Mouse (Mus musculus) hindbrain, embryonic 14.5 days (tissue): ENCODE measurements around the gene Gm5431. TPM values are rescaled to one million over a fixed set of nuclear protein-coding genes. Genes with fewer than 3 reads are reported as not detected.
"Not testable (repeated sequence)": the region's sequence is repeated elsewhere in the genome, so short reads cannot be mapped to it uniquely, and the experiment has no call there.

Experiments used
- ATAC-seq: fragments of 200-750 bp; cut with Nextera tagmentation; 2 replicates; pipeline ENCODE4 v1.8.0; 2017; ENCODE audit warnings: moderate number of reproducible peaks, mild to moderate bottlenecking, moderate TSS enrichment, moderate library complexity; ENCODE audit not compliant: low FRiP score
- DNase-seq: peaks from one replicate; pipeline ENCODE4 v3.0.0-alpha.2; 2015; ENCODE audit warnings: low spot score
- H3K27ac ChIP-seq: fragments of 300-500 bp; sonication (generic); 2 replicates; pipeline ENCODE4 v1.5.1; 2014; ENCODE audit warnings: mild to moderate bottlenecking, moderate library complexity
- H3K27me3 ChIP-seq: fragments of 300-500 bp; sonication (generic); 2 replicates; pipeline ENCODE4 v1.6.1; 2014; ENCODE audit warnings: mild to moderate bottlenecking, low read length, mixed read lengths; ENCODE audit not compliant: control insufficient read depth, insufficient read depth
- H3K36me3 ChIP-seq: fragments of 300-500 bp; sonication (generic); replicated peaks from 2 replicates; pipeline ENCODE4 v1.6.1; 2014; ENCODE audit not compliant: control insufficient read depth, insufficient read depth
- H3K4me1 ChIP-seq: fragments of 300-500 bp; sonication (generic); replicated peaks from 2 replicates; pipeline ENCODE4 v1.6.1; 2014; ENCODE audit warnings: antibody characterized with exemption, low read length, mixed read lengths; ENCODE audit not compliant: control insufficient read depth, insufficient read depth
- H3K4me2 ChIP-seq: fragments of 300-500 bp; sonication (generic); replicated peaks from 2 replicates; pipeline ENCODE4 v1.6.1; 2014; ENCODE audit warnings: mild to moderate bottlenecking, moderate library complexity
- H3K4me3 ChIP-seq: fragments of 300-500 bp; sonication (generic); replicated peaks from 2 replicates; pipeline ENCODE4 v1.5.1; 2014; ENCODE audit warnings: mild to moderate bottlenecking, low read length
- H3K9ac ChIP-seq: fragments of 300-500 bp; sonication (generic); 2 replicates; pipeline ENCODE4 v1.6.1; 2014
- H3K9me3 ChIP-seq: fragments of 300-500 bp; sonication (generic); 2 replicates; pipeline ENCODE4 v1.6.1; 2016; ENCODE audit warnings: low read length; ENCODE audit not compliant: control insufficient read depth
- WGBS: fragments of 180-500 bp; shearing (Covaris S2); extraction: QIAGEN DNeasy Blood & Tissue Kit; methylation state at CpG from one replicate; pipeline ENCODE4 v1.1.7; 2014; 5-methylcytosine and 5-hydroxymethylcytosine counted together
- polyA plus RNA-seq: library from polyadenylated mRNA; unstranded; fragments of >200 nt; fragmentation: Nextera tagmentation; extraction: Ambion mirVana; gene quantifications from 2 replicates; pipeline ENCODE4 v1.2.1, GENCODE M21; 2014

Gene Gm5431
- polyA plus RNA-seq: 0.16 and 0.74 TPM in 2 replicates

DNA sequence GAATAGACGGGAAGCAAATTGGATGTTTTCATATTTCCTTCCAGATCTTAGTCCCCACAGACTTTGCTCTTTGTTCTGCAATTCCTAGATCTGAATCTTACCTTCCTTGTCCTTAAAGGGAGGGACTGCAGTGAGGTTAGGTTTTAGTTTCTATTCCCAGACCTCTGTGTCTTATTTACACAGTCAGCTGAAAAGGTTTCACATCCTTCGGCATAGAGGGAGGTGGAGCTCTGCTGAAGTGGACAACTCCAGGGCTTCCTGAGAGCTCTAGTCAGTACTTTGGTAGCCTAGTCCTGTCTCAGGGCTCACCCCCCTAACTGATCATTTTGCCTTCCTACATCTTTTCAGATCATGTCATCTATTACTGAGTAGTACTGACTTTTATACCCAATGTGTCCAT, at the start of gene Gm5431:
Gene Gm5431 (minus strand): TSS at position 194 of the 400 bp plus-strand sequence.
- H3K4me3 ChIP-seq: no peak within 1 kb of the TSS
- no peak within 1 kb of the TSS for H3K4me2 ChIP-seq
- no peaks in the 10 kb centered on the region for H3K27me3 ChIP-seq
- no peak within 1 kb of the TSS for H3K27ac ChIP-seq
- no peaks in the 10 kb centered on the region for H3K4me1 ChIP-seq
- ATAC-seq (no peak), DNase-seq (no peak)
- 64% methylated on average over 2 of the region's 2 CpGs for WGBS
- no peaks in the 10 kb centered on the region for H3K36me3 ChIP-seq
- no peak within 1 kb of the TSS for H3K9ac ChIP-seq
- H3K9me3 ChIP-seq: no peaks in the 10 kb centered on the region

DNA sequence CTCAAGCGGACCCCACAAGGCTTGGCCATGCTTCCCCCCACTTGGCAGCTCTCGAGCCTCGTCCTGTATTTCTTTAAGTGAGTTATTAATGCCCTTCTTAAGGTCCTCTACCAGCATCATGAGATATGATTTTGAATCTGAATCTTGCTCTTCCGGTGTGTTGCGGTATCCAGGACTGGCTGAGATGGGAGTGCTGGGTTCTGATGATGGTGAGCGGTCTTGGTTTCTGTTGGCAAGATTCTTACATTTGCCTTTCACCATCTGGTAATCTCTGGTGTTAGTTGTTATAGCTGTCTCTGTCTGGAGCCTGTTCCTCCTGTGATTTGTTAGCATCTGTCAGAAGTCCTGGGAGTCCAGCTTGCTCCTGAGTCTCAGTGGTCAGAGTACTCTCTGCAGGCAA, 44.1 kb upstream of the Gm5431 start, which contains the start of gene Psme2b:
Gene Psme2b (minus strand): TSS at position 101 of the 400 bp plus-strand sequence.
- H3K4me2 ChIP-seq, ATAC-seq, H3K36me3 ChIP-seq, H3K9me3 ChIP-seq, H3K27ac ChIP-seq, H3K4me3 ChIP-seq, H3K4me1 ChIP-seq, DNase-seq, H3K27me3 ChIP-seq, H3K9ac ChIP-seq: not testable (repeated sequence)
- WGBS: 93% methylated on average over 6 of the region's 6 CpGs

DNA sequence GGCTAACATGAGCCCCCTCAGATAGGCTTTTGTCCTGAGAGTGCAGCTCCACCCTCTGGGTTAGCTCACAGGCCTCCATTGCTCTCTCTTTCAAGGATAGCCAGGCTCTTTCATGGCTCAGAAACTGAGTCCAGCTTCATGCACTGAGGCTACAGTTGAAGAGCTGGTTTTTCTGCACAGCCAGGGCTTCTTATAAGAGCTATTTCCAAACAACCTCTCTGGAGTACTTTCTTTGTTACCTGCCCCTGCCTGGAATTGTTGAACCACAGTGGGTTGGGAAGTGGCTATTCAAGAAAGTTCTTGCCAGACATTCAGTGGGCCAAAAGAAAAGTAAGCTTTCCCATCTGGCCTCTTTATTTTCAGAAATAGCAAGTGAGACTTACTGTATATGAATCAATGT, 37.3 kb upstream of the Gm5431 start:
- not testable (repeated sequence) for H3K27ac ChIP-seq, H3K9me3 ChIP-seq, H3K4me3 ChIP-seq, H3K36me3 ChIP-seq, DNase-seq, H3K4me1 ChIP-seq, H3K9ac ChIP-seq, H3K27me3 ChIP-seq, H3K4me2 ChIP-seq, ATAC-seq

DNA sequence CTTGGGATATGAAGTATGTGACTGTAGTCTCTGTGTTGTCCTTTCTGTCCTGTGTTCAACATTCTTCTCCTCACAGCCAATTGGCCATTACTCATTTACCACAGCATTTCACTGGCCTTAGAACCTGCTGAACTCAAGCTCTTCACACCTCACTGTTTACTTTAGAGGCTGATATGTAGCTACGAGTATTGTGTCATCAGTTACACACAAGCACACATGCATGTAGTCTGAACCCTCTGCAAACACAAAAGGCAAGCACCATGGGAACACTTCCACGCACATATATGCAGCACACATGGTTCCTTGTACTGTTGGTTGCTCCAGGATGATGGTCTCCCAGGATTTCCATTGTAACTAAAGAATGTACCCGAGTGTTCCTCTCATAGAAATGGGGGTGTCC, 33.3 kb upstream of the Gm5431 start:
- H3K4me1 ChIP-seq, H3K9me3 ChIP-seq, H3K4me2 ChIP-seq, H3K36me3 ChIP-seq, H3K9ac ChIP-seq, DNase-seq, H3K4me3 ChIP-seq, ATAC-seq, H3K27ac ChIP-seq, H3K27me3 ChIP-seq: not testable (repeated sequence)
- no CpG with 5 or more reads among the region's 3 CpGs for WGBS

DNA sequence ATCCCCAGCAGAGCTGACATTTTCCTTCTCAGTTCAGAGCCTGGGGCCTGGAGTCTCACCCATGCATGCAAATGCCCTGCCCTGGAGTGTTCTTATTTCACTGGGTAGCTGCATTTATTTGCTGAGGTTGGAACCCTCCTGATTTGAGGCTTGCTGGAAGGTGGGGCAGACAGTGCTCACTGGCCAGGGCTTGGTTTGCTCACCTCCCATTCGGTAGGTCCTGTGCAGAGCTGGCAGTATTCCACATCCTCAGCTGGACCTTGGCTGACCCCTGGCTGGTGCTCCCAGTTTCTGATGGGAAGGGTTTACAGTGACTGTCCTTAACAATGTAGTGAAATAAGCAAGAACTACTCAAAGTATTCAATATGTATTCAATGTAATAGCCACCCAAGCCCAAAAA, 31.9 kb upstream of the Gm5431 start:
- not testable (repeated sequence) for H3K4me3 ChIP-seq, H3K36me3 ChIP-seq, H3K27me3 ChIP-seq, H3K4me2 ChIP-seq, H3K4me1 ChIP-seq, H3K9ac ChIP-seq, ATAC-seq, H3K27ac ChIP-seq, H3K9me3 ChIP-seq, DNase-seq
- WGBS: 30% methylated on average over 1 of the region's 1 CpGs

DNA sequence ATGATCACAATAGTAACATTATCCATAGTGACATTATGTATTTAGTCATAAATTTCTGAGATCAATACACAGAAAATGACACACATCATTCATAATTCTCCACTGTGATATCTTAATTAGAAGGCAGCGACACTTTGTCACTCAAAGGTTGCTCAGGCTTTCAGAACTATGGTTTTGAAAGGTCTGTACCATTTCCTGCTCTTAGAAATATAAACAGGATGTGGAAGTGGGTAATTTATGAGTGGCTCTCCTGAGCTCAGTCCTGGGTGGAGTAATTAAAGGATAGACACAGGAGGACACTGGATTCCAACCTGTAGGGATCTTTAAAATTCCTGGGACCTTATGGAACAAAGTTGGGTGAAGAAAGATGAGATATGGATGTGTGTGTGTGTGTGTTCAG, 31.4 kb upstream of the Gm5431 start:
- not testable (repeated sequence) for H3K9me3 ChIP-seq, H3K4me3 ChIP-seq, H3K36me3 ChIP-seq, H3K9ac ChIP-seq, H3K4me2 ChIP-seq, ATAC-seq, H3K27me3 ChIP-seq, H3K4me1 ChIP-seq, DNase-seq, H3K27ac ChIP-seq
- WGBS: 71% methylated on average over 1 of the region's 1 CpGs

DNA sequence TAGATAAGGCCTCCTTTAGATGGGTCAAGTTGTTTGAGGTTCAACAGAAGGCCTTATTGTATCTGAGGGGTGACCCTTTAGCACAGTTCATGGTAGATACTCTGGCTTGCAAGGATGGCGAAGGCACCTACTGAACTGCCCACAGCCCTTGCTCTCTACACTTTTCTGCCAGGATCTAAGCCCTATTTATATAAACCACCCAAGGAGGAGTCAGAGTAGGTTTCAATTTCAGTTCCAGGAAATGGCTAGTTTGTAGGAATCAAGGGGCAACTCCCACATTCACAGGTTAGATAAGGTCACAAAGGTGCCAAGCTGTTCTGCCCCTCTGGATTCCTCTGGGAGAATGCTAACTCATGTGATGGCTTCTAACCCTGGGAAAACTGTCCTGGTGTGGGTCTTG, 26.1 kb upstream of the Gm5431 start:
- not testable (repeated sequence) for H3K36me3 ChIP-seq, H3K4me3 ChIP-seq, H3K4me2 ChIP-seq, H3K27me3 ChIP-seq, H3K4me1 ChIP-seq, DNase-seq, H3K9ac ChIP-seq, ATAC-seq, H3K9me3 ChIP-seq, H3K27ac ChIP-seq
- 95% methylated on average over 1 of the region's 1 CpGs for WGBS

DNA sequence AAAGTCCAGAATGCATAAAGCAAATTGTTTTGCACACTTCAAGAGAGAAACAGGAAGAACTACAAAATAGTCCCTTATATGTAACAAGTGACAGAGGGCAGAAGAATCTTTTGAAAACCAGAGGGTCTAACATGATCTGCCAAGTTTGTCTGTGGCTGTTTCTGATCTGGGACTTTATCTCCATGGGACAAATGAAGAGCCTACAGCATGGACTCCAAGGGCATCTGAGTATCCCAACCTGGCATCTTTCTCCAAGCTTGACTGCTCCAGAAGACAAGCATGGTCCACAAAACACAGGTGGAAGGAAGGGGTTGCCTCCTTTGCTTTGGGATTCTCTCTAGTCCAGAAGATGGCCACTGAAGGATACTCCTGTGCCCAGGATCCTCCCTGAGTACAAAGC, 24.4 kb upstream of the Gm5431 start:
- not testable (repeated sequence) for H3K27me3 ChIP-seq, H3K36me3 ChIP-seq, DNase-seq, H3K4me3 ChIP-seq, ATAC-seq, H3K9ac ChIP-seq, H3K4me1 ChIP-seq, H3K9me3 ChIP-seq, H3K4me2 ChIP-seq, H3K27ac ChIP-seq

DNA sequence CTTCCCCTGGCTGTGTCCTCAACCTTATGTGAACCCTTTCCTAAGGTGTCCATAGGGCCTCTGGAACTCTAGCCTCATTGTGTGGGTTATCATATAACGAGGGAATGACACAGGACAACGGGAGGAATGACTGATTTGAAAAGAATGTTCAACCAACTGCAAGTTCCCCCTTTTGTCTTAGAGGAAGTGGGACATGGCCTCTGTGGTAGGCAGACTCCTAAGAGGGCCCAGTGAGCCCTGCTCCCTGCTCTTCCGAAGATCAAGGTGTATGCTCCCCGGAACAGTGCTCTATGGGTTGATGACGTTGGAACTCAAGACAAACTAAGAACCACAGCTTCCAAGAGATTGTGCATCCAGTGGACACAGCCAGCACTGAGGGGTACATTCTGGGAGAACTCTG, 21.8 kb upstream of the Gm5431 start:
- H3K9ac ChIP-seq, H3K27ac ChIP-seq, H3K4me2 ChIP-seq, ATAC-seq, DNase-seq, H3K36me3 ChIP-seq, H3K27me3 ChIP-seq, H3K4me3 ChIP-seq, H3K4me1 ChIP-seq, H3K9me3 ChIP-seq: not testable (repeated sequence)
- WGBS: 78% methylated on average over 5 of the region's 5 CpGs

DNA sequence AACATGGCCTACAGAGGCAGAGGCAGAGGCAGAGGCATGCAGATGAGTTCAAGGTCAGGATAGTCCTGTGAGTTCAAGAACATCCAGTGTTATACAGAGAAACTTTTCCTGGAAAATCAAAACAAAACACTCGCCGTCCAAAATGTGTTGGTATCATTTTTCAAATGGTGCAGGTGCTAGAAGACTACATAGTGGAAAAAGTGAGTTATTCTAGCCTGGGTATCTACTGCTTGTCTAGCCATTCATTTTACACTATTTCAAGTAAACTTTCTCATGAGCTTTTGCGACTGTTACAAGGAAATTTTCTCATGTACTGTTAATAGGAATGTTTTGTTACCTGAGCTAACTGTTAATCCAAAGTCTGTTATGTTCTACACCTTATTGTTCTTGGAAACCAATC, 16.4 kb upstream of the Gm5431 start:
- Histone ChIP-seq H3K9me3 (no peaks in the 10 kb centered on the region), H3K36me3 (no peaks in the 10 kb centered on the region), H3K4me3 (no peak overlapping the region), H3K4me1 (no peaks in the 10 kb centered on the region), H3K4me2 (no peak overlapping the region), H3K27me3 (no peaks in the 10 kb centered on the region), H3K9ac (no peak overlapping the region), H3K27ac (no peak overlapping the region)
- ATAC-seq: no peak
- no peak for DNase-seq
- whole genome bisulfite sequencing: 93% methylated on average over 3 of the region's 3 CpGs
